Mouse (Mus musculus): ENCODE data around the gene Gm5737. TPM values are rescaled to one million over a fixed set of nuclear protein-coding genes. Genes with fewer than 3 reads are reported as not detected.

The Gm5737 gene
- polyA plus RNA-seq (2012; rRNA removed), result not detected in 2 replicates

DNA sequence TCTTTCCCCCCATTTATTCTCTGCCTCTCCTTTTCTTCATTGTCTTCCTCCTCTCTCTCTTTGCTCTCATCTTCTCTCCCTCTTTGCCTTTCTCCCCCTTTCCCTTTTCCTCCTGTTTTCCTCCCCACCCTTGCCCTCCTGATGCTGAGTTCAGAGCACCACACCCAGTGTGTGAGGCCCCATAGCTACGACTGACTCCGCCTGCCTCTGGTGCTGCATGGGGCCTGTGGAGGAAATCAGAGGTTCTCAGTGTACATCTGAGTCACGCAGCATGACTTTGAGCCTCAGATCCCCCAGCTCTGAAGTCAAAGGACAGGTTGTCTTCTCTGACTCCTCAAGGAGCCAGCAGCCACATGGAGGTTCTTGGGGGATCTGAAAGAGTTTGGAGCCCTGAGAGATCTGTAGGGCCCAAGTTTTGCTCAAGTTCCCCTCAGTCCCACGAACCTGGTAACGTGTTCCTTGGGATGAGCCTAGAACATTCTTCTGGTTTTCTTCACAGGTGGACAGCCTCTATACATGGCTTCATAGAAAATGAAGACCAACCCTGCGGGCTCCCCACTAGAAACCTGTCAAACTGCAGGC, at the start of gene Gm5737:
Gene Gm5737, plus strand, starts transcription at position 532 of the 582 bp plus-strand sequence.

DNA sequence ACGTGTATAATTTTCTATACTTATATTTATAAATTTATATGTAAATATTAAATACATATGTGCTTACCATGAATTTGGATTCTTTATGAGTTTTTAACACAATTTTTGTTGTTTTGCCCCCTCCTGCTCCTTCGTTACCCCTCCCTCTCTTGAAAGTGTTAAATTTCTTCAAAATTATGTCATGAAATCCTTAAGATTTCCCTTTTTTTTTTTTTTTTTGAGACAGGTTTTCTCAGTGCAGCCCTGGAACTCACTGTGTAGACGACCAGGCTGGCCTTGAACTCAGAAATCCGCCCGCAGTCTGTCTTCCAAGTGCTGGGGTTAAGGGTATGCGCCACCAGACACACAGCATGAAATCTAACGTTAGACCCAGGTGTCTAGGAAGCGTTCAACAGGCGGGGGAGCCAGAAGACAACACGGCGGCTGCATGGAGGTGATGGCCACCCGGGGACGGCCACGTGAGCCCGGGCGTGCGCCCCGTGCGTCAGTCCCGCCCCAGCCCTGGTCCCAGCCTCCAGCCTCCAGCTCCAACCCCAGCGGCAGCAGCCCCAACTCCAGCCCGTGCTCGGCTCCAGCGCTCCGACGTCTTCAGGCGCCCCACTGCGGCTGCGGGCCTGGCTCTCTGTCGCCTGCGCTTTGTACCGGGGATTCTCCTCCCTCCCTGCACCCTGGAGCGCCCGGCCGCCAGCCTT, 30.3 kb downstream of the Gm5737 start, which contains the start of gene Eef2k:
Gene Eef2k, plus strand, starts transcription at position 487 of the 692 bp plus-strand sequence.

Other genes with a start within 250 kb of the Gm5737 start
- gene Uqcrc2, start 177.2 kb upstream of the Gm5737 start, polyA plus RNA-seq (2012; rRNA removed), result 99.1 and 116 TPM in 2 replicates
- gene Pdzd9, start 142.0 kb upstream of the Gm5737 start, polyA plus RNA-seq (2012; rRNA removed), result 0.06 TPM in 1 of 2 replicates, not detected in the other
- gene Mosmo, start 134.7 kb upstream of the Gm5737 start, polyA plus RNA-seq (2012; rRNA removed), result 10.3 and 10.6 TPM in 2 replicates
- gene Vwa3a, start 73.0 kb upstream of the Gm5737 start, polyA plus RNA-seq (2012; rRNA removed), result 0.02 and 0.03 TPM in 2 replicates
- gene Eef2k, start 30.5 kb downstream of the Gm5737 start, polyA plus RNA-seq (2012; rRNA removed), result 28.6 and 30.2 TPM in 2 replicates
- gene Polr3e, start 105.4 kb downstream of the Gm5737 start, polyA plus RNA-seq (2012; rRNA removed), result 8.8 and 10.4 TPM in 2 replicates
- gene Cdr2, start 169.9 kb downstream of the Gm5737 start, polyA plus RNA-seq (2012; rRNA removed), result 89.4 and 102 TPM in 2 replicates
- 0.01 and 0.05 TPM in 2 replicates for gene Mfsd13b, start 170.1 kb downstream of the Gm5737 start, polyA plus RNA-seq (2012; rRNA removed)
- gene Mettl9, start 222.1 kb downstream of the Gm5737 start, polyA plus RNA-seq (2012; rRNA removed), result 19.4 and 21.3 TPM in 2 replicates